Mouse (Mus musculus) hindbrain, embryonic 13.5 days (tissue): ENCODE results near the gene Cenpb. TPM values are rescaled to one million over a fixed set of nuclear protein-coding genes. Genes with fewer than 3 reads are reported as not detected.
A peak's percentile ranks its signal among the peaks of the same experiment; 100 is the strongest.
"Not testable (repeated sequence)": the region's sequence is repeated elsewhere in the genome, so short reads cannot be mapped to it uniquely, and the experiment has no call there.

Source experiments
- ATAC-seq: fragments of 200-750 bp; cut with Nextera tagmentation; 2 replicates; pipeline ENCODE4 v1.8.0; 2017; ENCODE audit warnings: moderate TSS enrichment; ENCODE audit not compliant: low FRiP score
- H3K27ac ChIP-seq: fragments of 300-500 bp; sonication (generic); 2 replicates; pipeline ENCODE4 v1.5.1; 2015; ENCODE audit warnings: inconsistent platforms, mild to moderate bottlenecking, moderate library complexity
- H3K27me3 ChIP-seq: fragments of 300-500 bp; sonication (generic); 2 replicates; pipeline ENCODE4 v1.6.1; 2015; ENCODE audit warnings: mild to moderate bottlenecking, inconsistent platforms
- H3K36me3 ChIP-seq: fragments of 300-500 bp; sonication (generic); 2 replicates; pipeline ENCODE4 v1.6.1; 2015; ENCODE audit warnings: mild to moderate bottlenecking, inconsistent platforms
- H3K4me1 ChIP-seq: fragments of 300-500 bp; sonication (generic); replicated peaks from 2 replicates; pipeline ENCODE4 v1.6.1; 2015; ENCODE audit warnings: inconsistent platforms
- H3K4me2 ChIP-seq: fragments of 300-500 bp; sonication (generic); 2 replicates; pipeline ENCODE4 v1.6.1; 2015; ENCODE audit warnings: inconsistent platforms, mild to moderate bottlenecking, moderate library complexity
- H3K4me3 ChIP-seq: fragments of 300-500 bp; sonication (generic); 2 replicates; pipeline ENCODE4 v1.5.1; 2015; ENCODE audit warnings: mild to moderate bottlenecking, inconsistent platforms
- H3K9ac ChIP-seq: fragments of 300-500 bp; sonication (generic); 2 replicates; pipeline ENCODE4 v1.6.1; 2015; ENCODE audit warnings: mild to moderate bottlenecking, inconsistent platforms
- H3K9me3 ChIP-seq: fragments of 300-500 bp; sonication (generic); 2 replicates; pipeline ENCODE4 v1.6.1; 2016; ENCODE audit warnings: inconsistent platforms
- WGBS: fragments of 180-500 bp; shearing (Covaris S2); methylation state at CpG from one replicate; pipeline ENCODE4 v1.1.7; 2015; 5-methylcytosine and 5-hydroxymethylcytosine counted together
- polyA plus RNA-seq: library from polyadenylated mRNA; unstranded; fragments of >200 nt; fragmentation: Nextera tagmentation; extraction: Ambion mirVana; gene quantifications from 2 replicates; pipeline ENCODE4 v1.2.1, GENCODE M21; 2015

The Cenpb gene
- polyA plus RNA-seq: 13.3 and 13.4 TPM in 2 replicates

DNA sequence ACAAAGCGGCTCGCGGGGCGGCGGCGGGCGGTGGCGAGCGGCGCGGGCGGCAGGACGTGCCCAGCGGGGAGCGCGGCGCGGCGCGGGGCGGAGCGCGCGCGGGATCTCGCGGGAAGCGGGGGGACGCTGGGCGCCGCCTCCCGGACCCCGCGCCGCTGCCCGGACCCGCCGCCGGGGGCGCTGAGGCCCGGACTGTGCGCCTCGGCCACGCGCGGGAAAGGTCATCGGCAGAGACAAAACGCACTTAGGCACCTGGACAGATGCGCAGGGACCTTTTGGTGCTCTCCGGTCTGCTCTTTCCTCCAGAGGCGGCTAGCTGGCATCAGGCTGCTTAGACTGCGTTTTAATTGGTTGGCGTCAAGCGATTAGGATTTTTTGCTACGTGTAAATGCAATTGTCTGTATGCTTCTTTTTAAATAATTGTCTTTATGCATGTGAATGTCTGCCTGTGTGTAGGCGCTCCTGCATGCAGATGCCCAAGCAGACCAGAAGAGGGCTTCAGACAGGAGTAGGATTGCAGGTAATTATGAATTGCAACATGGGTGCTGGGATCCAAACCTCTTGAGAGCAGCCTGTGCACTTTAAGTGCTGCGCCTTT lies at the start of gene Cenpb:
Gene Cenpb (minus strand): TSS at position 78 of the 598 bp plus-strand sequence.
- Histone ChIP-seq H3K36me3 (peaks cover 3% of the 10 kb centered on the region; the same call in 1 of the 2 replicates), H3K4me3 (peak within 1 kb of the TSS; percentile 90), H3K4me1 (peaks cover 40% of the 10 kb centered on the region), H3K27ac (peak within 1 kb of the TSS; percentile 96), H3K27me3 (no peaks in the 10 kb centered on the region), H3K4me2 (peak within 1 kb of the TSS; percentile 99), H3K9ac (peak within 1 kb of the TSS; percentile 98), H3K9me3 (no peaks in the 10 kb centered on the region)
- 3% methylated on average over 36 of the region's 57 CpGs for WGBS
- peak; percentile 82 for ATAC-seq

DNA sequence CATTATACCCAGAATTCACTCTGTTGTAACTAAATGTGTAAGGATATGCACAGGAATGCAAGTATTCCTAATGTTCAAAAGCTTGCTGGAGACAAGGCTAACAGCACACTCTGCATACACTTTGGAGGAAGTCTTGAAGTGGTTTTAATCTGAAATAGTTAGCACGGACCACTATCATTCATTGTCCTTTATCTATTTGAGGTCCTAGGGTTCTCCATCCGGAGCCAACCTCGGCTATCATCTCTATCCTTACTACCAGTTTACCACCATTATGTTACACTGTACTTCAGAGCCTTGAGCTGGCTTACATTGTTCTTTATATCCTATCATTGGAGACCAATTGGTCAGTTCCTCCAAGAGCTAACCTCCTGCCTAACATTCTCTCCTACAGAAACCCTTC lies 47.4 kb upstream of the Cenpb start:
- Histone ChIP-seq H3K36me3 (no peaks in the 10 kb centered on the region), H3K4me1 (no peaks in the 10 kb centered on the region), H3K27ac (no peak overlapping the region), H3K9me3 (no peaks in the 10 kb centered on the region), H3K4me2 (no peak overlapping the region), H3K27me3 (no peaks in the 10 kb centered on the region), H3K9ac (no peak overlapping the region), H3K4me3 (no peak overlapping the region)
- no peak for ATAC-seq
- WGBS: 89% methylated on average over 3 of the region's 3 CpGs

DNA sequence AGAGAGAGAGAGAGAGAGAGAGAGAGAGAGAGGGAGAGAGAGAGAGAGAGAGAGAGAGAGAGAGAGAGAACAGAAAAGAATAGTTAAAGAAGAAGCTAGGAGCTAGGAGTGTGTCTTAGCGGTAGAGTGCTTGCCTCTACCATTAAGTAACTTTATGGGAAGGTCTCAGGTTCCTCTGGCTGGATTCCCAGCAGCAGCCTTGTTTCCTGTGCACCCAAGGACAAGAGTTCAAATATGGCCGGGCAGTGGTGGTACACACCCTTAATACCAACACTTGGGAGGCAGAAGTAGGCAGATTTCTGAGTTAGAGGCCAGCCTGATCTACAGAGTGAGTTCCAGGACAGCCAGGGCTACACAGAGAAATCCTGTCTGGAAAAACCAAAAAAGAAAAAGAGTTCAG lies 46.8 kb upstream of the Cenpb start:
- not testable (repeated sequence) for H3K9ac ChIP-seq, H3K4me2 ChIP-seq, H3K4me1 ChIP-seq, H3K9me3 ChIP-seq, H3K27ac ChIP-seq, ATAC-seq, H3K27me3 ChIP-seq, H3K4me3 ChIP-seq, H3K36me3 ChIP-seq
- WGBS: 91% methylated on average over 2 of the region's 2 CpGs

DNA sequence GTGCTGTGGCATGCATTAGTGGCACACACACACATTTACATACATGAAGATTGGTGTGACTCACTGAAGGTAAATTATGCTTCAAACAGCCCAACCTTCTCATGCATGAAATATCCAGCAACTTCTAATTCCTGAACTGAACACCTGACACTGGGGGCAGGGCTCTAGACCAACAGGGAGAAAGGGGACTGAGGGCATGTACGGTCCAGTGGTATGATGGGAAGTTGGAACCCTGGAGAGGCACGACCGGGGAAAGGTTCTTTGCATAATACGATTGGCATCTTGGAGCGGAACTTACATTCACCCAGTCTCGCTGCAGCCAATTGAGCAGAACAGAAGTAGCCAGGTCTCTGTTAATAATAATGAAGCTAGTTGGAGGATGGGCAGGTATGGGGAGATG lies 45.3 kb upstream of the Cenpb start:
- no peaks in the 10 kb centered on the region for H3K36me3 ChIP-seq
- no peaks in the 10 kb centered on the region for H3K4me1 ChIP-seq
- H3K9me3 ChIP-seq: no peaks in the 10 kb centered on the region
- no peak overlapping the region for H3K9ac ChIP-seq
- WGBS: 84% methylated on average over 6 of the region's 6 CpGs
- no peaks in the 10 kb centered on the region for H3K27me3 ChIP-seq
- no peak for ATAC-seq
- no peak overlapping the region for H3K4me3 ChIP-seq
- H3K27ac ChIP-seq: no peak overlapping the region
- H3K4me2 ChIP-seq: no peak overlapping the region

DNA sequence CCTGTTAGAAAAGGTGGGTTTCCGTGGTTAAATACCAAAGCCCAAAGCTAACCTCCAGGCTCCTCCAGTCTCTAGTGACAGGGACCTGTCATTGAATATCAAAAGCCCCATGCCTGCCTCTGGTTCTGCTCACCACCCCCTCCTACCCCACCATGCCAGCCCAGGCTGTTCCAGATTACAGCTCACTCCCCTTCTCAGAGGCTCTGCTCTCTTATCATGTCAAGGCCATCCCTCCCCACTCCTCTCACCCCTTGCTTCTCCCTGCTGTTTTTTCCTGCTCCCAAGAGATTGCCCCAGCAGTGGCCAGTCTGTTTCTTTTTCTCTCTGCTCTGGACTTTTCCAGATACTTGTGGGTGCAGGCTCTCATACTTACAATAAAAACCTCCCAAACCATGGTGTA lies 43.7 kb upstream of the Cenpb start:
- H3K4me2 ChIP-seq: no peak overlapping the region
- H3K9me3 ChIP-seq: no peaks in the 10 kb centered on the region
- no peak overlapping the region for H3K4me3 ChIP-seq
- no peak overlapping the region for H3K9ac ChIP-seq
- no peaks in the 10 kb centered on the region for H3K4me1 ChIP-seq
- no peak for ATAC-seq
- no peaks in the 10 kb centered on the region for H3K36me3 ChIP-seq
- H3K27me3 ChIP-seq: no peaks in the 10 kb centered on the region
- WGBS: 71% methylated on average over 1 of the region's 1 CpGs
- H3K27ac ChIP-seq: no peak overlapping the region

DNA sequence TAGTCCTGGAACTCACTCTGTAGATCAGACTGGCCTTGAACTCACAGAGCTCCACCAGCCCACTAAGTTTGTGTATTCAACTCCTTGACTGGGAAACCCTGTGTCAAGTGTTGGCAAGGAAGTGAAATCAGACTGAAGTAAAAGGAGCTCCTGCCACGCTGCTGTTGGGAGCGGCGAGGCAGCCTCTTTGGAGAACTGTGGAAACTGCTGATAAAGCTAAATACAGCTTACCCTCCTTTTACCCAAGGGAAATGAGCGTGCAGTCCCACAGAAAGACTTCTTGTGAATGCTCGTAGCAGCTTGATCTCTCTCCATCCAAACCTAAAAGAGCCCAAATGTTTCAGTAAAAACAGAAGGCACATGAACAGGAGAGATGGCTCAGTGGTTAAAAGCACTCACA lies 42.7 kb upstream of the Cenpb start:
- 56% methylated on average over 5 of the region's 5 CpGs for WGBS
- no peak overlapping the region for H3K9ac ChIP-seq
- no peak for ATAC-seq
- H3K4me3 ChIP-seq: no peak overlapping the region
- no peaks in the 10 kb centered on the region for H3K36me3 ChIP-seq
- H3K27me3 ChIP-seq: no peaks in the 10 kb centered on the region
- H3K27ac ChIP-seq: no peak overlapping the region
- H3K9me3 ChIP-seq: no peaks in the 10 kb centered on the region
- no peaks in the 10 kb centered on the region for H3K4me1 ChIP-seq
- no peak overlapping the region for H3K4me2 ChIP-seq

DNA sequence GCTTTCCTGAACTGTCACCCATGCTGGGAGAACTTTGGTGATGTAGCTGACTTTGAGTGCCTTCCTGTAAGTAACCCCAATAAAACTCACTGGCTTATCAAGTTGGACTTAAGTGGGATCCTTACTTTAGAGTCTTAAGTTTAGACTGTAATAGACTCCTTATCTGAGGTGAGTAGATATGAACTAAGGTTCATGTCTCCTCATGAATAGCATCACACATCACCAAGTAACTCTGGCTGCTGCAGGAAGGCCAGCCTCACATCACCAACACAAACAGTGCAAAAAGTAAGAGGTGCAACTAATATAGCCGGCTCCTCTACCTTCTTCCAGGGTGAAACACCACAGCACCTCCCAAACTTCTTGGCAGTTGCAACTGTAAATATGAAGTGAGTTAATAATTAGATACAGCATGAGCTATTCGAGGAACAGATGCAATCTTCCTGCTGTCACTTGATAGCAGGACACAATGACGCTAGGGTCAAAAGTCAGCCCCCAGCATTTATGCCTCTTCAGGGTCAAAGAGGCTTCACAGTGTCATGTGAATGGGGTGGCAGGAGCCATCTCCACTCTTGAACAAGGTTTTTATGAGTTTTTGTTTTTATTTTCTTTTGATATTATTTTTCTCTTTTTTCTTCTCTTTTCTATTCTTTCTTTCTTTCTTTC lies 42.1 kb upstream of the Cenpb start:
- H3K4me3 ChIP-seq: no peak overlapping the region
- no peaks in the 10 kb centered on the region for H3K27me3 ChIP-seq
- no peaks in the 10 kb centered on the region for H3K36me3 ChIP-seq
- no peak overlapping the region for H3K9ac ChIP-seq
- H3K4me1 ChIP-seq: no peaks in the 10 kb centered on the region
- no peak for ATAC-seq
- no peak overlapping the region for H3K4me2 ChIP-seq
- no peak overlapping the region for H3K27ac ChIP-seq
- no peaks in the 10 kb centered on the region for H3K9me3 ChIP-seq
- WGBS: 74% methylated on average over 3 of the region's 3 CpGs

DNA sequence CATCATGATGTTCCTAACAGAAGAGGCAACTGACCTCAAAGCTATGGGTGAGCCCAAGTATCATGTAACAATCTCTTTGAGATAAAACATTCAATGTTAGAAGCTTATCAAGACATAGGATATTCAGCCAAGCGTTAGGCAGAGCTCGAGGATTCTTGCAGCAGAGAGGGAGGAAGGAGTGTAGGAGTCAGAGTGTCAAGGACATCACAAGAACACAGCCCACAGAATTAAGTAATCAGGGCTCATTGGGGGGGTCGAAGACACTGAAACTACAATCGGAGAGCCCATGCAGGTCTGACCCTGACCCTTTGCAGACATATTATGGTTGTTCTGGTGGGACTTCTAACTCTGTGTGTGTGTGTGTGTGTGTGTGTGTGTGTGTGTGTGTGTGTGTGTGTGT lies 40.2 kb upstream of the Cenpb start:
- 78% methylated on average over 4 of the region's 4 CpGs for WGBS
- no peaks in the 10 kb centered on the region for H3K4me1 ChIP-seq
- H3K4me2 ChIP-seq: no peak overlapping the region

DNA sequence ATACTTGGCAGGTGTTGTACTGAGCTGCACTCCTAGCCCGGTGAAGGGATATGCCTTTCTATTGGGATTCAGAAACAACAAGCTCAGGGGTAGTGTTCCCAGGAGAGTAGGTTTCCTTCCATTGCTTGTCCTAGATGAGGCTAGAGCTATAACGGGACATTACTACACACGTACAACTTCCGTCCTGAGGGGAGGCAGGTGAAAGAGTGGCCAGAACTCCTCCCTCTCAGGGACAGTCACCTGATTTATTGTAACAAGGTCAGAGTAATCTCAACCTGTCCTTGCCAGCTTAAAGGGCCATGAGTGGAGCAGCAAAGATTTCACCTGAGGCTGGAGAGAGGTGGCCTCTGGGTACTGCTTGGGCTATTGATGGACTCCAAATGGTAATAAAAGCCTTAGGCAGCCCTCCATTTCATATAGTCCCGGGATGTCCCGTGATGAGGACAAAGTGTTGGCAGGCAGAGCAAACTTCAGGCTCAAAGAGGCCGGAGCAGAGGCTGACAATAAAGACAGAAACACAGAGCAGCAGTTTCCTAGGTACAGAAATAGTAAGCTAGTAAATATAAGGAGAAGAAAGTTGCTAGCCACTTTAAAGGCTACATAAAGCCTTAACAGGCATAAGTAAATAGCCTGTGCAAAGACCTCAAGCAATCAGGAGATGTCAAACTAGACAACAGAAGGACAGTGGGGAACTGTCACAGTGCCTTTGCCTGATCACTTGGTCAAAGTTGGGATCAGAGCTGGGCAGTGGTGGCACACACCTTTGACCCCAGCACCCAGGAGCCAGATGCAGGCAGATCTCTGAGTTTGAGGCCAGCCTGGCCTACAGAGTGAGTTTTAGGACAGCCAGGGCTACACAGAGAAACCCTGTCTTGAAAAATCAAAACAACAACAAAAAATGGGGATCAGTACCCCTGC lies 36.3 kb upstream of the Cenpb start:
- H3K9me3 ChIP-seq: no peaks in the 10 kb centered on the region
- no peak overlapping the region for H3K4me3 ChIP-seq
- H3K4me1 ChIP-seq: peaks cover 11% of the 10 kb centered on the region
- H3K9ac ChIP-seq: no peak overlapping the region
- H3K27me3 ChIP-seq: no peaks in the 10 kb centered on the region
- no peak for ATAC-seq
- no peak overlapping the region for H3K4me2 ChIP-seq
- WGBS: 87% methylated on average over 7 of the region's 7 CpGs
- no peak overlapping the region for H3K27ac ChIP-seq
- H3K36me3 ChIP-seq: peaks cover 25% of the 10 kb centered on the region

More for the DNA sequence above, 40.2 kb upstream of the Cenpb start:
- Histone ChIP-seq H3K4me3 (no peak overlapping the region), H3K27me3 (no peaks in the 10 kb centered on the region), H3K9me3 (no peaks in the 10 kb centered on the region), H3K36me3 (no peaks in the 10 kb centered on the region), H3K27ac (no peak overlapping the region), H3K9ac (no peak overlapping the region)
- no peak for ATAC-seq

DNA sequence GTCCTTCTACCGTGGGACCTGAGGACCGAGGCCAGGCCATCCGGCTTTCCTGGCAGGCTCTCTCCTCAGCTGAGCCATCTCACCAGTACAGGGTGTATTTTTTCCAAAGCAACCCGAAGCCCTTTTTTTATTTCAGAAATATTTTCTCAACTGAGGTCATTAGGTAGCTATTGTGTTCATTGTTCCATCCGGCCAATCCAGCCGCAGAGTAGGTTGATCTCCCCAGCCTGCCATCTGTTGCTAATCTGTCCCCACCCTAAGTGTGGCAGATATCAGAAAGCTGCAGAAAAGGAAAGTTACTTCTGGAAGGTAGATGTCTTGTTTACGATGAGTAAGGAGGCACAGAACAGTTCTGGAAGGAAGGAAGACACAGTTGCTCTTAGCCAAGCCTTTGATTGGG lies 33.9 kb upstream of the Cenpb start:
- Histone ChIP-seq H3K27ac (no peak overlapping the region), H3K36me3 (peaks cover 25% of the 10 kb centered on the region), H3K4me1 (peaks cover 24% of the 10 kb centered on the region), H3K27me3 (no peaks in the 10 kb centered on the region), H3K4me3 (no peak overlapping the region), H3K9ac (no peak overlapping the region), H3K4me2 (no peak overlapping the region), H3K9me3 (no peaks in the 10 kb centered on the region)
- no peak for ATAC-seq
- 88% methylated on average over 7 of the region's 7 CpGs for WGBS

DNA sequence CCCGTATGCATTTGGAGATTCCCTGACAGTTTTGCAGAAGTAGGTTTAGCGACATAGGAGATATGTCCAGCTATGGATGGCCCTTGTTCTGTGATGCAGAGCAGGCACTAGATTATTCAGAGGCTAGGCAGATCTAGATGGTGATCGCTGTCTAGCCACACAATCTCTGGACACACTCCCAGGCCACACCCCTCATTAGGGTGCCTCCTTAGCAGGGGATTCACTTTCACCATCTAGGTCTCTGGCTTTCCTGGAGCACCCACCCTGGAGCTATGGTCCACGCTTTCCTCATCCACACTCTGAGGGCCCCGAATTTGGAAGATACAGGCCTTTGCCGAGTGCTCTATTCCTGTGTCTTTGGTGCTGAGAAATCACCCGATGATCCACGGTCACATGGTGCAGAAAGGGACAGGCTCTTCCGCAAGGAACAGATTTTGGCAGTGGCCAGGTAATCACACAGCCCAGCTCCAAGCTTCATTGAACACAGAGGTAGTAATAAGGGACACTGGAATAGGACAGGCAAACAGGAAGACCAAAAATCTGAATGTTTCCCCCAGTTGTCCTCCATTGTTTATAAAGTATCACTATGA lies 31.3 kb upstream of the Cenpb start:
- H3K9ac ChIP-seq: peak overlapping the region; percentile 71
- H3K4me3 ChIP-seq: peak overlapping the region; percentile 55
- no peaks in the 10 kb centered on the region for H3K9me3 ChIP-seq
- H3K4me1 ChIP-seq: peaks cover 24% of the 10 kb centered on the region
- no peak; the same call in 1 of the 2 replicates for ATAC-seq
- H3K36me3 ChIP-seq: peaks cover 25% of the 10 kb centered on the region
- H3K27me3 ChIP-seq: no peaks in the 10 kb centered on the region
- 72% methylated on average over 9 of the region's 9 CpGs for WGBS
- H3K27ac ChIP-seq: peak overlapping the region; percentile 93
- peak overlapping the region; percentile 60 for H3K4me2 ChIP-seq
